Mouse (Mus musculus) erythroblast, embryonic 14.5 days (primary cell): ENCODE data around the gene Skap2.

Source experiments
- GATA1 ChIP-seq: IDR thresholded peaks from 2 replicates; pipeline ENCODE4 v1.6.1; 2012; ENCODE audit warnings: low read length, inconsistent platforms, mixed read lengths
- TAL1 ChIP-seq: IDR thresholded peaks from 3 replicates; pipeline ENCODE4 v1.6.1; 2012; ENCODE audit warnings: low read length, inconsistent platforms, mixed read lengths

- TF ChIP-seq GATA1 (no peak), TAL1 (no peak)
These were observed 203.1 kb downstream of the Skap2 start for GRCm38 (mm10) chr6:51809164-51809824.
